Mouse (Mus musculus) liver, postnatal 0 days (tissue): ENCODE data around the gene U2af1l4. TPM values are rescaled to one million over a fixed set of nuclear protein-coding genes. Genes with fewer than 3 reads are reported as not detected.
A peak's percentile ranks its signal among the peaks of the same experiment; 100 is the strongest.

Source experiments
- ATAC-seq: fragments of 200-750 bp; cut with Nextera tagmentation; 2 replicates; pipeline ENCODE4 v1.8.0; 2017; ENCODE audit warnings: mild to moderate bottlenecking, moderate library complexity
- DNase-seq: peaks from one replicate; pipeline ENCODE4 v3.0.0-alpha.2; 2016
- H3K27ac ChIP-seq: fragments of 300-500 bp; sonication (generic); 2 replicates; pipeline ENCODE4 v1.5.1; 2014; ENCODE audit warnings: antibody characterized with exemption, moderate library complexity, mild to moderate bottlenecking, low read depth
- H3K27me3 ChIP-seq: fragments of 300-500 bp; sonication (generic); 2 replicates; pipeline ENCODE4 v1.6.1; 2014; ENCODE audit warnings: low read length, control low read depth, mixed read lengths; ENCODE audit not compliant: insufficient read depth
- H3K36me3 ChIP-seq: fragments of 300-500 bp; sonication (generic); replicated peaks from 2 replicates; pipeline ENCODE4 v1.6.1; 2014; ENCODE audit warnings: mild to moderate bottlenecking, control low read depth, low read length, moderate library complexity, mixed read lengths; ENCODE audit not compliant: insufficient read depth
- H3K4me1 ChIP-seq: fragments of 300-500 bp; sonication (generic); 2 replicates; pipeline ENCODE4 v1.6.1; 2014; ENCODE audit warnings: antibody characterized with exemption, mild to moderate bottlenecking, control low read depth; ENCODE audit not compliant: insufficient read depth
- H3K4me2 ChIP-seq: fragments of 300-500 bp; sonication (generic); 2 replicates; pipeline ENCODE4 v1.6.1; 2014; ENCODE audit warnings: low read depth, mild to moderate bottlenecking, low read length, moderate library complexity, mixed read lengths
- H3K4me3 ChIP-seq: fragments of 300-500 bp; sonication (generic); 2 replicates; pipeline ENCODE4 v1.5.1; 2014; ENCODE audit warnings: low read depth, low read length
- H3K9ac ChIP-seq: fragments of 300-500 bp; sonication (generic); replicated peaks from 2 replicates; pipeline ENCODE4 v1.6.1; 2014; ENCODE audit warnings: mild to moderate bottlenecking, moderate library complexity
- H3K9me3 ChIP-seq: fragments of 300-500 bp; sonication (generic); 2 replicates; pipeline ENCODE4 v1.6.1; 2016; ENCODE audit warnings: mild to moderate bottlenecking, control low read depth, low read length, mixed read lengths
- CTCF ChIP-seq: sonication (generic); IDR thresholded peaks from 2 replicates; pipeline ENCODE4 v1.5.1; 2016; ENCODE audit warnings: antibody characterized with exemption, low read depth
- EP300 ChIP-seq: IDR thresholded peaks from 2 replicates; pipeline ENCODE4 v1.6.1; 2016; ENCODE audit warnings: antibody characterized with exemption, low read depth, mild to moderate bottlenecking
- WGBS: fragments of 180-500 bp; shearing (Covaris S2); extraction: QIAGEN DNeasy Blood & Tissue Kit; methylation state at CpG from one replicate; pipeline ENCODE4 v1.1.7; 2014; ENCODE audit not compliant: insufficient replicate concordance; 5-methylcytosine and 5-hydroxymethylcytosine counted together
- polyA plus RNA-seq: library from polyadenylated mRNA; unstranded; fragments of >200 nt; fragmentation: Nextera tagmentation; extraction: Ambion mirVana; gene quantifications from 2 replicates; pipeline ENCODE4 v1.2.1, GENCODE M21; 2015

The U2af1l4 gene
- polyA plus RNA-seq, 1 experiment from 2014 or later, result 34.4 TPM

DNA sequence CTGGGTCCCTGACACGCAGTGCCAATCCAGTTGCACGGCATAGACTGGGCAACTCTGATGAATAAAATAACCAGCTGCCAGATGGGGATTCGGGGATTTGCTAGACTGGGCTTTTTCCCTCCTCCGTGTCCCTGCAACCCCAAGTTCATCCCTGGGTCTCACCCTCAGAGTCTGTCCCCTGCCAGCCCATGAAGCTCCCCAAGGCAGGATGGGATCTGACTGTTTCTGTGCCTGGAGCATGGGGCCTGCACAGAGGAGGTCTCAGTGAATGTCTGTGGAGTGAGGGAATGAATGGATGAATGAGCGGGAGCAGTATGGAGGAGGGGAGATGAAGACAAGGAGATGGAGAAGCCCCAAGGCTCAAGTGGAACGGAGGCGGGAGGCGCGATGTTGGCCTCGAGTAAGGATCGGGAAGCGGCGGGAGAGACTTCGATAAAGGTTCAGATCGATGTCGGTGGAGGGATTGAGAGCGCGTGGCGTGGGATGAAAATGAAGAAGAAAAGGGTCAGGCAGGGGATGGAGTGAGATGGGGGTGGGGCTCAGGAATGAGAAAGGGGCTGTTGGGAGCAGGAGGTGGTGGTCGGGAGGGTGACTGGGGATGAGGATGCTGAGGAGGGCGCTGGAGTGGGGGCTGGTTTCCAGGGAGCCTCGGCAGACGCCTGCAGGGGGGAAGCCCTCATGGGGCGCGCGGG lies 29.0 kb upstream of the U2af1l4 start:
- peak overlapping the region; percentile 76 for H3K9ac ChIP-seq

GRCm38 (mm10) chr7:30534633-30535577 lies 28.2 kb upstream of the U2af1l4 start, which contains the start of gene Arhgap33:
Gene Arhgap33 (minus strand): TSS chr7:30535060.
- H3K4me1 ChIP-seq, result peaks cover 14% of the 10 kb centered on the region
- DNase-seq, result peak; percentile 98
- peaks cover 12% of the 10 kb centered on the region for H3K36me3 ChIP-seq
- peak within 1 kb of the TSS; percentile 57 for H3K27ac ChIP-seq
- H3K4me3 ChIP-seq, result peak within 1 kb of the TSS; percentile 73
- peak within 1 kb of the TSS; percentile 100 for H3K4me2 ChIP-seq
- H3K9me3 ChIP-seq, result no peaks in the 10 kb centered on the region
- under 1% methylated on average over 44 of the region's 84 CpGs for WGBS
- H3K27me3 ChIP-seq, result no peaks in the 10 kb centered on the region
- ATAC-seq, result peak; percentile 97
- no peak for TF ChIP-seq CTCF
- TF ChIP-seq EP300, result no peak
- peak within 1 kb of the TSS; percentile 76 for H3K9ac ChIP-seq

More for the DNA sequence above, 29.0 kb upstream of the U2af1l4 start:
- WGBS, result 16% methylated on average over 25 of the region's 26 CpGs
- peaks cover 16% of the 10 kb centered on the region for H3K36me3 ChIP-seq
- TF ChIP-seq CTCF, result no peak
- TF ChIP-seq EP300, result no peak
- H3K4me2 ChIP-seq, result peak overlapping the region; percentile 100
- ATAC-seq (no peak), DNase-seq (peak; percentile 14)
- H3K27me3 ChIP-seq, result no peaks in the 10 kb centered on the region
- peaks cover 14% of the 10 kb centered on the region for H3K4me1 ChIP-seq
- H3K9me3 ChIP-seq, result no peaks in the 10 kb centered on the region
- H3K4me3 ChIP-seq, result peak overlapping the region; percentile 73
- H3K27ac ChIP-seq, result peak overlapping the region; percentile 57; the same call in 1 of the 2 replicates

DNA sequence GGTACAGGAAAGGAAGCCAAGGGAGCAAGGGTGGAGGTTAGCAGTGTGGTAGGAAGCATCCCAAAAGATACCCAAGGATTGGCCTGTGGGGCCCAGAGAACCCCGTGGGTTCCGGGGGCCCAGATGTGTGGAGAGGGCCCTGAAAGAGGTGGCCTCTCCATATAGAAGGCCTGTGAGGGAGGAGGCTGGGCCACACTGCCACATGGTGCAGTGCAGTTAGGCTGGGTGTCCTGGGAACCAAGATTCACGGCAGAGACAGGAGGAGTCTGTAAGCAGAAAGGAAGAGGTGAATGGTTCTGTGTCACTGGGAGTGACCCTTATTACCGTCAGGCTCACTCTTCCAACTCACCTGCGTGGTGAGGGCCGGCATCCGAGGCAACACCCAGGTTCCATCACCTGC lies 22.5 kb upstream of the U2af1l4 start:
- WGBS, result 81% methylated on average over 7 of the region's 7 CpGs
- Histone ChIP-seq H3K27ac (no peak overlapping the region), H3K4me1 (peaks cover 3% of the 10 kb centered on the region), H3K9me3 (no peaks in the 10 kb centered on the region), H3K4me3 (no peak overlapping the region), H3K36me3 (peaks cover 4% of the 10 kb centered on the region; the same call in 1 of the 2 replicates), H3K27me3 (no peaks in the 10 kb centered on the region), H3K9ac (no peak overlapping the region), H3K4me2 (no peak overlapping the region)
- no peak for TF ChIP-seq CTCF
- TF ChIP-seq EP300, result no peak
- ATAC-seq (no peak), DNase-seq (peak; percentile 8)

- Histone ChIP-seq H3K4me3 (no peak overlapping the region), H3K9ac (no peak overlapping the region), H3K4me1 (no peaks in the 10 kb centered on the region), H3K27ac (no peak overlapping the region), H3K27me3 (no peaks in the 10 kb centered on the region), H3K9me3 (no peaks in the 10 kb centered on the region), H3K36me3 (peaks cover 14% of the 10 kb centered on the region; the same call in 1 of the 2 replicates), H3K4me2 (no peak overlapping the region)
- TF ChIP-seq EP300 (no peak), CTCF (no peak)
- DNase-seq, result no peak
- 52% methylated on average over 2 of the region's 2 CpGs for WGBS
- ATAC-seq, result no peak
Measured at GRCm38 (mm10) chr7:30544327-30544726, 18.8 kb upstream of the U2af1l4 start.

GRCm38 (mm10) chr7:30549880-30550279 lies 13.2 kb upstream of the U2af1l4 start:
- Histone ChIP-seq H3K27ac (no peak overlapping the region), H3K4me3 (no peak overlapping the region), H3K4me2 (no peak overlapping the region), H3K36me3 (peaks cover 20% of the 10 kb centered on the region), H3K9ac (no peak overlapping the region), H3K9me3 (no peaks in the 10 kb centered on the region), H3K27me3 (no peaks in the 10 kb centered on the region), H3K4me1 (peaks cover 13% of the 10 kb centered on the region)
- TF ChIP-seq CTCF (no peak), EP300 (no peak)
- ATAC-seq, result no peak
- DNase-seq, result no peak
- WGBS, result 81% methylated on average over 2 of the region's 2 CpGs

GRCm38 (mm10) chr7:30550603-30551002 lies 12.5 kb upstream of the U2af1l4 start:
- Histone ChIP-seq H3K4me1 (peaks cover 13% of the 10 kb centered on the region), H3K36me3 (peaks cover 24% of the 10 kb centered on the region), H3K4me2 (no peak overlapping the region), H3K9ac (no peak overlapping the region), H3K9me3 (no peaks in the 10 kb centered on the region), H3K4me3 (no peak overlapping the region), H3K27me3 (no peaks in the 10 kb centered on the region), H3K27ac (no peak overlapping the region)
- TF ChIP-seq EP300, result no peak
- TF ChIP-seq CTCF, result no peak
- no peak for ATAC-seq
- DNase-seq, result no peak
- 92% methylated on average over 1 of the region's 1 CpGs for WGBS
